Mouse (Mus musculus) embryonic facial prominence, embryonic 12.5 days (tissue): ENCODE measurements around the gene Dohh. TPM values are rescaled to one million over a fixed set of nuclear protein-coding genes. Genes with fewer than 3 reads are reported as not detected.

Experiments
- ATAC-seq: fragments of 200-750 bp; cut with Nextera tagmentation; 2 replicates; pipeline ENCODE4 v1.8.0; 2017; ENCODE audit not compliant: insufficient number of reproducible peaks, insufficient read depth, low FRiP score, low TSS enrichment
- H3K27ac ChIP-seq: fragments of 300-500 bp; sonication (generic); 2 replicates; pipeline ENCODE4 v1.5.1; 2016; ENCODE audit warnings: mild to moderate bottlenecking
- H3K27me3 ChIP-seq: fragments of 300-500 bp; sonication (generic); 2 replicates; pipeline ENCODE4 v1.6.1; 2016; ENCODE audit warnings: mild to moderate bottlenecking, moderate library complexity
- H3K36me3 ChIP-seq: fragments of 300-500 bp; sonication (generic); 2 replicates; pipeline ENCODE4 v1.6.1; 2016; ENCODE audit warnings: mild to moderate bottlenecking
- H3K4me1 ChIP-seq: fragments of 300-500 bp; sonication (generic); 2 replicates; pipeline ENCODE4 v1.6.1; 2016
- H3K4me2 ChIP-seq: fragments of 300-500 bp; sonication (generic); replicated peaks from 2 replicates; pipeline ENCODE4 v1.6.1; 2016; ENCODE audit warnings: mild to moderate bottlenecking, moderate library complexity
- H3K4me3 ChIP-seq: fragments of 300-500 bp; sonication (generic); 2 replicates; pipeline ENCODE4 v1.5.1; 2016; ENCODE audit warnings: mild to moderate bottlenecking
- H3K9ac ChIP-seq: fragments of 300-500 bp; sonication (generic); 2 replicates; pipeline ENCODE4 v1.6.1; 2016; ENCODE audit warnings: mild to moderate bottlenecking, moderate library complexity
- H3K9me3 ChIP-seq: fragments of 300-500 bp; sonication (generic); 2 replicates; pipeline ENCODE4 v1.6.1; 2016; ENCODE audit warnings: mild to moderate bottlenecking, moderate library complexity
- WGBS: fragments of 180-500 bp; shearing (Covaris S2); methylation state at CpG from one replicate; pipeline ENCODE4 v1.1.7; 2016; 5-methylcytosine and 5-hydroxymethylcytosine counted together
- polyA plus RNA-seq: library from polyadenylated mRNA; unstranded; fragments of >200 nt; fragmentation: Nextera tagmentation; extraction: Ambion mirVana; gene quantifications from 2 replicates; pipeline ENCODE4 v1.2.1, GENCODE M21; 2016

Dohh gene
- polyA plus RNA-seq, 1 experiment from 2014 or later = 73.6 TPM

DNA sequence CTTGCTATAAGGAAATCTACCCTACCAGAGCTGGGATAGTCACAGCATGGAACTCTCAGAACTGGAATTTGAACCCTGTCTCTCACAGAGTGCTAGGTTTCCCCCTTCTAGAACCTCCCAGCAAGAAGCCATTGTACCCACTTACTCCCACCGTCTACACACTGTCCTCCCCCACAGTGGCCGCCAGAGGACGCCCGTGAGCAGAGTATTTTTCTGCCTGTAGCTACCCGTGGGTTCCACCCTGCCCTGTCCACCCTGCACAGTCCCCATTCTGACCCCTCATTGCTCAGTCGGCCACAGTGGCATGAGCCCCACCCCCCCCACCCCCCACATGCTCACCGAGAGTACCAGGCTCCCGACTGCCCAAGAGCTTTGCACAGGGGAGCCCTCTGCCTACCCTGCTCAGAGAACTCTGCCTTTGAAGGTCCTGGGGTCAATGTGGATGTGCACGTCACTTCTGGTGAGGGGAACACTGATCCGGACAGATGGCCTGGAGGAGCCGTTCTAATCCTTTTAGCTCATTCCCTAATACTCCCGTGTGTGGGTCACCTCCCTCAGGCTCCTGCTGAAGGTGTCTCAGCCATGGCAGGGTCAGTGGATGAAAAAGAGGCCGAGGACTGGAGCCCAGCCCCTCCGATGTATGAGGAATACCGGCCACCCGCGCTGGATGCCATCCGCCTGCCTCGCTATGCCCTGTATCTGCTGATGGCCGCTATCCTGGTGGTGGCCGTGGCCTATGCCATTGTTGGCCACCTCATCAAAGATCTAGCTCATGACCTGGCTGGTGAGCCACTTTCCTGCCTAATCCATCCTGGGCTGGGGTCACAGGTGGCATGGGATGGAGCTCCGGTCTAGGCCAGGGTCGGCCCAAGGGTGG lies 5.8 kb downstream of the Dohh start:
- peaks cover 31% of the 10 kb centered on the region for H3K4me1 ChIP-seq
- WGBS = 62% methylated on average over 23 of the region's 23 CpGs
- H3K9me3 ChIP-seq = no peaks in the 10 kb centered on the region
- 0 out of 2 replicates have a peak overlapping the region, but pooled peaks have one; percentile 24 for H3K9ac ChIP-seq
- H3K4me3 ChIP-seq = no peak overlapping the region
- no peaks in the 10 kb centered on the region for H3K27me3 ChIP-seq
- H3K4me2 ChIP-seq = no peak overlapping the region
- H3K27ac ChIP-seq = no peak overlapping the region
- no peak; the same call in 1 of the 2 replicates for ATAC-seq
- H3K36me3 ChIP-seq = peaks cover 33% of the 10 kb centered on the region

DNA sequence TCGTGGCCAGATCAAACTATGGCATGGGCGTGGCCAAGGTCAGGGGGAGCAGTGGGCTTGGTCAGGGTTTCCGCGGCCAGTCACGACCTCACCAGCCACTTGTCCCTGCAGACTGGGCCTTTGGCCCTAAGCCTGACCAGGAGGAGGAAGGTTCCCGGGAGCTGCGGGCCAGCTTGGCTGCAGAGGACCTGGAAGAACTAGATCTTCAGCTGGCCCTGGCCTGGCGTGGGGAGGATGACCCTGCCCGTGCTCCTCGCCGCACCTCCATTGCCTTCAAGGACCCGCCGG lies 6.4 kb downstream of the Dohh start:
- peaks cover 26% of the 10 kb centered on the region for H3K4me1 ChIP-seq
- ATAC-seq = no peak
- H3K27me3 ChIP-seq = no peaks in the 10 kb centered on the region
- 91% methylated on average over 13 of the region's 13 CpGs for WGBS
- H3K4me2 ChIP-seq = no peak overlapping the region
- H3K27ac ChIP-seq = no peak overlapping the region
- no peaks in the 10 kb centered on the region for H3K9me3 ChIP-seq
- no peak overlapping the region for H3K4me3 ChIP-seq
- H3K9ac ChIP-seq = no peak overlapping the region
- peaks cover 33% of the 10 kb centered on the region for H3K36me3 ChIP-seq

DNA sequence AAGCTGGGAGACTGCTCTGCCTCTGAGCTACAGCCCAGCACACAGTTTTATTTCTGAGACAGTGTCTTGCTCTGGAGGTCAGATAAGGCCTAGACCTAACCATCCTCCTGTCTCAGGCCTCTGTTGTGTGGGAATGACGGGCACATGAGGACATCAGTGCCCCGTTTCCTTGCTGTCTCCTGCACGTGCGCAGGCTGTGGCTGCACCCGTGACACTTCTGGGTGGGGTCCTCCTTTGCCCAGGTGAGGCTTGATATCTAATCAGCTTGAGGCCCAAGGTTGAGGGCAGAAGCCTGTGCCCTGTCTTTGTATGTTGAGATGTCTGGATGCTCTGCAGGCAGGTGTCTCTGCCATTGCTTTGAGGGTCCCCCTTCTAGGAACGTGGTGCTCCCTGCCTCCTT lies 8.0 kb downstream of the Dohh start:
- peaks cover 20% of the 10 kb centered on the region for H3K4me1 ChIP-seq
- no peak overlapping the region for H3K27ac ChIP-seq
- H3K36me3 ChIP-seq = peaks cover 17% of the 10 kb centered on the region
- H3K4me3 ChIP-seq = no peak overlapping the region
- WGBS = 85% methylated on average over 6 of the region's 6 CpGs
- no peak overlapping the region for H3K9ac ChIP-seq
- ATAC-seq = no peak
- H3K4me2 ChIP-seq = no peak overlapping the region
- H3K27me3 ChIP-seq = no peaks in the 10 kb centered on the region
- no peaks in the 10 kb centered on the region for H3K9me3 ChIP-seq

DNA sequence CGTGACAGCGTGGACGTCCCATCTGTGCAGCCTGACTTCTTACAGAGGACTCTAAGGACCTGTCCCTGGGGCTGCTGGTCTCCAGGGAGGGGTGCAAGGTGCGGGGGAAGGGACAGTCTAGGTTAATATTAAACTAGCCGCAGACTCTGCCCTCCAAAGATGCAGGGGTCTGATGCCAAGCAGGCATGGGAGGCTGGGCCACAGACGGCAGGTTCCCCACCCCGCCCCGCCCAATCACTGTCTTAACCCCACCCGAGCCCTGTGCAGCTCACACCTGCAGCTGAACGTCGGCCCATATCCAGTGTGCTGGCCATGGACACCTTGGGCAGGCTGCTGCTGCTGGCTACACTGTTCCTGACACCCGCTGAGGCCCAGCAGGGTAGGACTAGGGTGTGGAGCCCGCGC lies 8.6 kb downstream of the Dohh start, which contains the start of gene Smim24:
Gene Smim24, plus strand, starts transcription at position 271 of the 405 bp plus-strand sequence.
- WGBS = 63% methylated on average over 14 of the region's 14 CpGs
- no peak for ATAC-seq
- peaks cover 20% of the 10 kb centered on the region for H3K4me1 ChIP-seq
- peak within 1 kb of the TSS; percentile 66 for H3K27ac ChIP-seq
- H3K4me3 ChIP-seq = peak within 1 kb of the TSS; percentile 24
- no peaks in the 10 kb centered on the region for H3K9me3 ChIP-seq
- H3K4me2 ChIP-seq = peak within 1 kb of the TSS; percentile 50
- H3K27me3 ChIP-seq = no peaks in the 10 kb centered on the region
- H3K36me3 ChIP-seq = peaks cover 12% of the 10 kb centered on the region
- H3K9ac ChIP-seq = peak within 1 kb of the TSS; percentile 48

DNA sequence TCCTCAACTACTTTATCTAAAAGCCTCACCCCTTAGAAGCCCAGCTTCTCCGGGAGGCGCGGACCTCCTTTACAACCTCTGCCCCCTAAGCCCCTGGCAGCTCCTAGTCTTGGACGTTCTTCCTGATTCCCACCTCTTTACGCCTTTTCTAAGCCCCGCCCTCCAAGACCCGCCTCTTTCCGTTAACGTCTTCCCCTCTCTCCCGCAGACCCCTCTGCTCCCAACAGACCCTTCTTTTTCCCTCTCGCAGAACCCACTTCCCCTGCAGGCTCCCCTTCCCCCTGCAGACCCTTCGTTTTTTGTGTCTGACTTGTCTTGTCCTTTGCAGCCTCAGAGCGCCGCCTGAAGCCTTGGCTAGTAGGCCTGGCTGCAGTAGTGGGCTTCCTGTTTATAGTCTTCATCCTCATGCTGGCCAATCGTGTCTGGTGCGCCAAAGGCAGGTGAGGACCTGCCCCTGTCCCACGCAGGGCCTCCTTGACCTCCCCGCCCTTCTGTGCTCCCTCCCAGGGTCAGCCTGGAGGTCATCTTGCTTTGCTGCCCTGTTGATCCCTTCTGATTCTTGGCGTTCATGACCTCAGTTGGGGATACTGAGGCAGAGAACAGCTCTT lies 9.3 kb downstream of the Dohh start:
- H3K9ac ChIP-seq = peak overlapping the region; percentile 48
- no peak for ATAC-seq
- H3K4me1 ChIP-seq = peaks cover 20% of the 10 kb centered on the region
- peak overlapping the region; percentile 24 for H3K4me3 ChIP-seq
- WGBS = 5% methylated on average over 19 of the region's 19 CpGs
- H3K4me2 ChIP-seq = peak overlapping the region; percentile 50
- peaks cover 4% of the 10 kb centered on the region; the same call in 1 of the 2 replicates for H3K36me3 ChIP-seq
- H3K27me3 ChIP-seq = no peaks in the 10 kb centered on the region
- no peaks in the 10 kb centered on the region for H3K9me3 ChIP-seq
- H3K27ac ChIP-seq = peak overlapping the region; percentile 66

DNA sequence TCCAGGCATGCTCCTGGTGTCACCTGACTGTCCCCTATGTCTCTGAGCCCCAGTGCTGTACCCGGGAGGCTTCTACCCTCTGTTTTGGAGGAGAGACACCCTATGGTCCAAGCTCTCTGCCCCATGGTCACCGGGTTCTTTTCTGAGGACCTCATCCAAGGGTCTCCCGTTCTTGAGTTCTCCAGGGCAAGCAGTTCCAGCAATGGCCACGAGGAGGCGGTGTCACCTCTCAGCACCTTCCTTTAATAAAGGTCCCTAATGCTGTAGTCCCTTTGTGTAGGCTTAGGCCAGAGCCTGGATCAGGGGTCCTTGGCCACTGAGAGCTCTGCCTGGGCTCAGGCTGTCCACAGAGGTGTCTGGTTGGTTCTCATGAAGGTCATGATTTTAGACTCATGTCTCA lies 10.9 kb downstream of the Dohh start:
- H3K9ac ChIP-seq = no peak overlapping the region
- WGBS = 19% methylated on average over 5 of the region's 5 CpGs

DNA sequence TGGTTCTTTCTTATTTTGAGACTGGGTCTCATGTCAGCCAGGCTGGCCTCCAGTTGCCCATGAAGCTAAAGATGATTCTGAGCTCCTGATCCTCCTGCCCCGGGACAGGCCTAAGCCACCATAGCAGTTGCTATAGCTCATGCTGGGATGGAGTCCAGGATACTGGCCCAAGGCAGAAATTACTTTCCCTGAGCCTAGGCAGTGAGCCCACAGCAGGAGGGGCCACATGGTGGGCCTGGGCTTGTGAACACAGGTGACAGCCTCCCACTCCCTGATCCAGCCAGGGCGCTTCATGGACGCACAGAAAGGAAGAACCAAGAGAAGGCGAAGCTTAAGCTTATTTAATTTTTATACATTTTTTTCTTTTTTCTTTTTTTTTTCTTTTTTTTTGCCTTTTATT lies 11.6 kb downstream of the Dohh start:
- Histone ChIP-seq H3K4me2 (no peak overlapping the region), H3K4me3 (no peak overlapping the region), H3K4me1 (peaks cover 17% of the 10 kb centered on the region), H3K27me3 (peaks cover 2% of the 10 kb centered on the region; the same call in 1 of the 2 replicates), H3K9me3 (no peaks in the 10 kb centered on the region), H3K36me3 (peaks cover 16% of the 10 kb centered on the region), H3K27ac (no peak overlapping the region), H3K9ac (no peak overlapping the region)
- 90% methylated on average over 4 of the region's 4 CpGs for WGBS
- no peak for ATAC-seq

More for the DNA sequence above, 10.9 kb downstream of the Dohh start:
- Histone ChIP-seq H3K4me2 (no peak overlapping the region), H3K9me3 (no peaks in the 10 kb centered on the region), H3K27ac (no peak overlapping the region), H3K4me3 (no peak overlapping the region), H3K36me3 (peaks cover 11% of the 10 kb centered on the region), H3K4me1 (peaks cover 13% of the 10 kb centered on the region), H3K27me3 (no peaks in the 10 kb centered on the region)
- no peak for ATAC-seq

DNA sequence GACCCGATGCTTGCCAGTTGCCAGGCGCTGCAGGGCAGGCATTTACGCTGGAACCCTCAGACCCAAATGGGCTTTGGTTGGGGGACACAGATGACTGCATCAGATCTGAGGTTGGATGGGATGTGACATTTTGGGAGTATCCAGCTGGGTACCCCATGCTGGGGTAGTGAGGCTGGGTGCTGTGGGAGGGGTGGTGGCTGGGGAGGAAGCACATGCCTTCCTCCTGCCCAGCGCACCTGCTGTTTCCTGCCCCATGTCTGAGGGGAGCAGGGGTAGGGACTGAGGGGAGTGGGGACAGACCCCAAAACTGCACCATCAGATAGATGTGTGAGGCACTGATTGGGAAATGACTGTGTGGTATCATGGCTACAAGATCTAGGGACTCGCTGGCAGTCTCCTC lies 12.5 kb downstream of the Dohh start:
- 70% methylated on average over 5 of the region's 5 CpGs for WGBS
- no peak overlapping the region for H3K4me3 ChIP-seq
- 0 out of 2 replicates have a peak overlapping the region, but pooled peaks have one; percentile 30 for H3K27ac ChIP-seq
- H3K9me3 ChIP-seq = no peaks in the 10 kb centered on the region
- no peak overlapping the region for H3K9ac ChIP-seq
- H3K4me1 ChIP-seq = peaks cover 26% of the 10 kb centered on the region
- H3K4me2 ChIP-seq = no peak overlapping the region
- peaks cover 16% of the 10 kb centered on the region for H3K36me3 ChIP-seq
- no peak for ATAC-seq
- peaks cover 2% of the 10 kb centered on the region; the same call in 1 of the 2 replicates for H3K27me3 ChIP-seq

DNA sequence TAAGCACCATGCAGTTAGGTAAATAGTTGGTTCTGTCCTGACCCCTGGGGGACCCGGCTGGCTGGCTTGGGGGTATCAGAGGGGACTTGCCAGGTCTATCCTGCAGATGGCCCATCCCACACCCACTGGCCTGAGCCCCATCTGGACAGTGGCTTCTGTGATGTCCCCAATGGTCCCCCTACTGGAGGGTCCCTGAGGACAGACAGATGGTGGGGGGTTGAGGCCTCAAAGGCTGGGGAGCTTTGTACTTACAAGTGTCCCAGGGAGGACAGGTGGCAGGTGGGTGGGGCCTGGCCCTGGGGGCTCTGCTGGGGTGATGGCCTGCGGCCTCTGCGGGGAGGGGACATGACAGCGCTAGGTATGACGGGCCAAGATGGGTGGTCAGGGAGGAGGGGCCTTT lies 15.1 kb downstream of the Dohh start:
- Histone ChIP-seq H3K9me3 (no peaks in the 10 kb centered on the region), H3K27ac (0 out of 2 replicates have a peak overlapping the region, but pooled peaks have one; percentile 23), H3K4me3 (no peak overlapping the region), H3K4me1 (peaks cover 34% of the 10 kb centered on the region), H3K4me2 (no peak overlapping the region), H3K9ac (no peak overlapping the region), H3K36me3 (peaks cover 20% of the 10 kb centered on the region), H3K27me3 (peaks cover 2% of the 10 kb centered on the region; the same call in 1 of the 2 replicates)
- WGBS = 66% methylated on average over 5 of the region's 5 CpGs
- no peak for ATAC-seq

DNA sequence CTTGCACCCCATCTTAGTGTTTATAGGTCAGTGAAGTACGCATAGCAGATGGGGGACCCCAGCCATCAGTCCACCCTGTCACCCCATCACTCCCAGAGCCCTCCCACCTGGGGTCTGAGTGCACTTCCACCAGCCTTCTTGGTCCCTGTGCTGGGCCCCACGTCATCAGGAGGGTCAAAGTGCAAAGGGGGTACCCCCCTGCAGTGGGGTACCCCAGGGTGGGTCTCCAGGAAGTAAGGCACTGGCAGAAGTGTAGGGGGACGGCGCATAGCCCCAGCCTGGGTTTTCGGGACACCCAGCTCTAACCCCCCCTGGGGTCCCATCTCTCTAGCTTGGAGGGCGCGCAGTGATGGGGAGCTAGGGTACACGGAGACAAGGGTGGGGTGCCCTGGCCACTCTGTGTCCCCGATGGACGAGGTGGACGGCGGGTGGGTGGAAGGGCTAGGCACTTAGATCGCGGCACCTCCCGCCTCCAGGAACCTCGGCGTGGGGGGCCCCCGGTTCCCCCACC lies 15.6 kb downstream of the Dohh start:
- Histone ChIP-seq H3K4me3 (no peak overlapping the region), H3K27me3 (peaks cover 6% of the 10 kb centered on the region), H3K9ac (peak overlapping the region; percentile 24; the same call in 1 of the 2 replicates), H3K36me3 (peaks cover 24% of the 10 kb centered on the region), H3K27ac (no peak overlapping the region), H3K9me3 (no peaks in the 10 kb centered on the region), H3K4me1 (peaks cover 40% of the 10 kb centered on the region), H3K4me2 (no peak overlapping the region; the same call in 1 of the 2 replicates)
- ATAC-seq = no peak
- 81% methylated on average over 18 of the region's 18 CpGs for WGBS

DNA sequence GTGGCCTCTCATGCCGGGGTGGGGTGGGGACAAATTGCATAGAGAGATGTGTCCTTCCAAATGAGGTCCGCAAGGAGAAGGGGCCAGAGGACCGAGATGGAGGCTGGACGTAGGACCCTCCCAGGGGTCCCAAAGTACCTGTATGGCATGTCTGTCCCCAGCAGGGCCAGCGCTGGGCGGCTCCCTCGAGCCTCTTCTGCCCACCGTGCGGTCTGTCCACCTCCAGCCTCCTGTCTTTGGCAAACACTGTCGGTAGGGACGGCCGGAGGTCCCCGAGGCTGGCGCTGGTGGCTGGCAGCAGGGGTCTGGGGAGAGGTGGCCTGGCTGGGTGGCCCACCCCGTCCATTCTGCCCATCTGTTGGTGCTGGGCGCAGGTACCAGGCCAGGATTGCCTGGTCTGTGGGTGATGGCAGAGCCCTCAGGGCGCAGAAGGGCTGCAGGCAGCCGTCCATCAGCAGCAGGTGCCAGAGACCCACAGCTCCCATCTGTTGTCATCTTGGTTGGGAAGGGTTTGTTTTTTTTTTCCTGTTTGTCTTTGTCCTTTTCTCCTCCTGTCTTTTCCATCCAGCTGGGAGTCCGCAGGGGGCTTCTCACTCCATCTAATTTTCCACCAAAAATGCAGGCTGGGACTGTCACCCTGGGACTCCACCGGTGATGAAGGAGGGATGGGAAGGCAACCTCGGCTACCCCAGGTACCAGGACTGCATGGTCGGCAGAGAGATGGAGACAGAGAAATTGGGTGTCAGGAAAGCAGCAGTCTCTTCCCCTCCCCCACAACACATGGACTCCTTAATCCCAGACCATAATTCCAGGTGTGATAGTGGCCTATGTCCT lies 16.4 kb downstream of the Dohh start:
- ATAC-seq = no peak
- peaks cover 31% of the 10 kb centered on the region for H3K36me3 ChIP-seq
- no peak overlapping the region for H3K9ac ChIP-seq
- H3K27me3 ChIP-seq = peaks cover 9% of the 10 kb centered on the region
- 48% methylated on average over 22 of the region's 22 CpGs for whole genome bisulfite sequencing
- H3K4me3 ChIP-seq = no peak overlapping the region
- H3K4me1 ChIP-seq = peaks cover 40% of the 10 kb centered on the region
- H3K27ac ChIP-seq = peak overlapping the region; percentile 97; the same call in 1 of the 2 replicates
- peak overlapping the region; percentile 5; the same call in 1 of the 2 replicates for H3K4me2 ChIP-seq
- no peaks in the 10 kb centered on the region for H3K9me3 ChIP-seq
